Mouse (Mus musculus): ENCODE measurements at regions not wholly inside any gene's neighbourhood (a gene's known extent, or its start where the extent isn't known, plus 50 kb on each side); places are given as distances from the start of the nearest gene placed in this dataset.
A peak's percentile ranks its signal among the peaks of the same experiment; 100 is the strongest.

- TF ChIP-seq CTCF (IDR thresholded peaks at IDR 0.05) (no peak), EP300 (IDR thresholded peaks at IDR 0.05) (peak; percentile 56; the same call in 1 of the 2 replicates)
Observed at GRCm38 (mm10) chr12:70624298-70624980, 171.5 kb downstream of the Tmx1 start.
